Mouse (Mus musculus) spleen, embryonic (tissue): ENCODE measurements around the gene Colgalt1.

Experiments
- CTCF ChIA-PET: fragments of 350-600 bp; sonication (Branson Sonifier 250); formaldehyde crosslinking; loops from one replicate; lab custom pipeline; 2022; lab: Charles Lee

Gene Colgalt1

DNA sequence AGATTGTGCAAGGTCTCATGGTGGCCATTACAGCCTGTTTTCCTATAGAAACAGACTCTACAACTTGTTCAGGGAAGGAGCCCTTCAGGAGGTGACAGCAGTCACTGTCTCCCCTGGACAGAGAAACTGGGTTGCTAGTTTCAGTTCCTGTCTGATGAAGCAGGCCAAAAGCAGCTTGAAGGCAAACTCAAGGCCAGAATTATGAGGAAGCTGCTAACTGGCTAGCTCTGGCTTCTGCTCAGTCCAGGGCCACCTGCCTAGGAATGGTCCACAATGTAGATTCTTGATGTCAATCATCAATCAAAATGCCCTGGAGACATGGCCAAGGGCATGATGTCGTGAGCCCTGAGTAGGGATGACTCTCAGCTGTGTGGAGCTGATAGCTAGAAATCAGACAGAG is 14.3 kb downstream of the Colgalt1 start:
- CTCF ChIA-PET: no interaction called here

DNA sequence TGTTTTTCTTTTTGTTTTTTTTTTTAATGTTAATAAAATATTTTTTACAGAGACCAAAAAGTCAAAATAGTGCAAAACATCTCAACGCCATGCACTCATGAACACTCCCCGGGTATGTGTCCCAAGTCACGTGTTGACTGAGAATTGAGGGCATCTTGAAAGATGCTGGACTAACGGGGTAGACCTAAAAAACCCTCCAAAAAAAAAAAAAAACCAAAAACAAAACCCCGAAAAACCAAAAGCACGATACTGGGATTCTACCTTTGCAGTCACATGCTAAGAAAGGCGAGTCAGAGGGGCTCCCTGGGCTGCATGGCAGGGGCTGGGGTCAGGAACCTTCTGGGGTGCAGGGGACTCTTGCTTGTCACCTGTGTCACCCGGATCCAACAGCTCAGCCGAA is 16.0 kb downstream of the Colgalt1 start:
- CTCF ChIA-PET: interaction anchor here (0.7 kb wide), 3 partner anchors 9 to 282 kb away, joined by 3 to 14 read pairs (median 5); no protein-coding TSS in a partner anchor

GRCm38 (mm10) chr8:71627265-71628099 is 16.7 kb downstream of the Colgalt1 start:
- CTCF ChIA-PET: interaction anchor here (0.7 kb wide), 1 partner anchor 9 kb away, joined by 5 read pairs; no protein-coding TSS in a partner anchor

- CTCF ChIA-PET: interaction anchor here (0.7 to 1.6 kb wide), 6 partner anchors 10 to 82 kb away, joined by 3 to 5 read pairs (median 3); partner anchors contain the start of gene Slc27a1
Measured at GRCm38 (mm10) chr8:71628396-71629095, 17.7 kb downstream of the Colgalt1 start.

GRCm38 (mm10) chr8:71629096-71629697 is 18.4 kb downstream of the Colgalt1 start:
- CTCF ChIA-PET: interaction anchor here (0.6 to 1.6 kb wide), 7 partner anchors 17 to 109 kb away, joined by 3 to 5 read pairs (median 3); partner anchors contain the start of gene Slc27a1

DNA sequence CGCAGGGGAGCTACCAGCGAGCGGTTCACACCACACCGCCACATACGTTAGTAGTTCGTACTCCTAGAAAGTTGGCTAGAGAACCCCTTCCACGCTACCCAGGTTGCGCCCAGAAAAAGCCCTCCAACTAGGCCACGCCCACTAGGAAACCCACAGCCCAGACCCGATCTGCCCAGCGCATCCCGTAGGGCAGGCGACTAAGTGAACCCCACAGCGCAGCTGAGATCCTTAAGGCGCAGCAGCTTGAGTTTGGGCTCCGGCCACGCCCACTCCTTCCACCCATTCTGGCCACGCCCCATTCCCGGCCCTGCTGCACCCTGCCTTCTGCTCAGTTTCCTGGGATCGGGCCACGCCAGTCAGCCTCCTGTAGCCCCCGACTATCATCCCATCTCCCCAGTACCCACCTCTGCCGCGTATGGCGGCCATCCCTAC is 19.0 kb downstream of the Colgalt1 start:
- CTCF ChIA-PET: interaction anchor here (0.6 to 1.6 kb wide), 6 partner anchors 18 to 110 kb away, joined by 3 to 5 read pairs (median 3); partner anchors contain the start of gene Slc27a1

GRCm38 (mm10) chr8:71630761-71631160 is 20.0 kb downstream of the Colgalt1 start:
- CTCF ChIA-PET: interaction anchor here (1.1 kb wide), 1 partner anchor 68 kb away, joined by 3 read pairs; no protein-coding TSS in a partner anchor

DNA sequence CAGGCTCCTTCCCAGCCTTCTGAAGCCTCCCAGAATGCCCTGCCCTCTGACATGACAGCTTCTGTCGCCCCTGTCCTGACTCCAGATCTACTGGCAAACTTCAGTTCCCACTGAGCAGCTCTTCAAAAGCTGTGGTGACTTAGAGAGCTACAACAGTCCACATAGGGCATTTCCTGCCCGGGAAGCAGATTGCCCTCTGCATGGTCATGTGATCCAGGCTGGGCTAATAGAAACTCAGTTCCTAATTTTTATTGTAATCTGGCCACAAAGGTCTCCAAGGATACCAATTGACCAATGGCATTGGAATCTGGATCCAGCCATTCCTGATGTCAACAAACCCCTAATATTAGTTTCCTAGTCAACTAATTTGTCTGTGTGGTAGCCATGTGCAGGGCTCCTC is 21.1 kb downstream of the Colgalt1 start:
- CTCF ChIA-PET: interaction anchor here (1.1 kb wide), 1 partner anchor 69 kb away, joined by 3 read pairs; no protein-coding TSS in a partner anchor

DNA sequence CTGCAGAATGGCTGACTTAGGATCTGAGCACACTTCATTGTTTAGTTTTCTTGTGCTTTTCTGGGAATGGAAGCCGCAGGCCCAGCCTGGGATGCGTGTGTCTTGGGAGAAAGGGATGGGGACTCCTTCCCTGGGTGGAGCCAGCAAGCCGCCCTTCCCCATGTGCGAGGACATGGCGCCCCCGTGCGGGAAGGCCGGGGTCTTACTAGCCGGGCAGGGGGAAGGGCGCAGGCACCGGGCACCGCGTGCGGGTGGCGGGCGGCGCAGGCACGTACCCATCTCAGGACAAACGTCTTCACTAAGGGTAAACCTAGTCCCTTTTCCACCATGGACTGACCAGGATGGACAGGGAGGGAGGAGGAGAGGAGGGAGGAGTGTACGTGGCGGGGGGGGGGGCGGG is 22.4 kb downstream of the Colgalt1 start:
- CTCF ChIA-PET: interaction anchor here (1.3 kb wide), 1 partner anchor 70 kb away, joined by 4 read pairs; no protein-coding TSS in a partner anchor

DNA sequence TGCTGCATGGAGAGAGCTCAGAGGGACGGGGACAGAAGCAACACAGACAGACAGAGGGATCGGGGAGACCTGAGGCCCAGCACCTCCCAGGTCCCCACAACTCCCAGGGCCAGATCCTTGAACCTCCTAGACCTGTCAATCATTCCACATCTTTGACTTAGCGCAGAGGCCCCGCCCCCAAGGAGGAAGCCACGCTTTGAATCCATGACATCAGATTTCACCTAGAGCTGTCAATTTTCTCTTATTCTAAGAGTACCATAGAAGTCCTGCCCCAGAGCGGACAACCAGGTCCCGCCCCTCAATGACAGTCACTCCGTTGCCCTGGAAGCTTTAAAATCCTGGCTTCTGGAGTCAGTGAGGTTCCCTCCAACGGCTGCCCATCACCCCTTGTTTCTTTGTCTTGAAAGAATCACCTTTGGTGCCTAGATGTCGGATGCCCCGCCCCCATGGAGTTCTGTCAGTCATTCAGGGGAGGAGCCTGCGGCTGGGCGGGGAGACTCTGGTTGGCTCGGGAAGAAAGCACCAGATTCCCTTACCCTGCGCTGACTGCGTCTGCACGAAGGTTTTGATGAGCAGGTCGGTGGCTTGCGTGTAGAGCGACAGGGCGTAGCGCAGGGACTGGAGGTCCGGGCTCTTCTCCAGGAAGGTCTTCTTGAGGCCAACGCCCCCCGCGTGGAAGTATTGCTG is 23.3 kb downstream of the Colgalt1 start:
- CTCF ChIA-PET: interaction anchor here (1.3 kb wide), 1 partner anchor 71 kb away, joined by 4 read pairs; no protein-coding TSS in a partner anchor

DNA sequence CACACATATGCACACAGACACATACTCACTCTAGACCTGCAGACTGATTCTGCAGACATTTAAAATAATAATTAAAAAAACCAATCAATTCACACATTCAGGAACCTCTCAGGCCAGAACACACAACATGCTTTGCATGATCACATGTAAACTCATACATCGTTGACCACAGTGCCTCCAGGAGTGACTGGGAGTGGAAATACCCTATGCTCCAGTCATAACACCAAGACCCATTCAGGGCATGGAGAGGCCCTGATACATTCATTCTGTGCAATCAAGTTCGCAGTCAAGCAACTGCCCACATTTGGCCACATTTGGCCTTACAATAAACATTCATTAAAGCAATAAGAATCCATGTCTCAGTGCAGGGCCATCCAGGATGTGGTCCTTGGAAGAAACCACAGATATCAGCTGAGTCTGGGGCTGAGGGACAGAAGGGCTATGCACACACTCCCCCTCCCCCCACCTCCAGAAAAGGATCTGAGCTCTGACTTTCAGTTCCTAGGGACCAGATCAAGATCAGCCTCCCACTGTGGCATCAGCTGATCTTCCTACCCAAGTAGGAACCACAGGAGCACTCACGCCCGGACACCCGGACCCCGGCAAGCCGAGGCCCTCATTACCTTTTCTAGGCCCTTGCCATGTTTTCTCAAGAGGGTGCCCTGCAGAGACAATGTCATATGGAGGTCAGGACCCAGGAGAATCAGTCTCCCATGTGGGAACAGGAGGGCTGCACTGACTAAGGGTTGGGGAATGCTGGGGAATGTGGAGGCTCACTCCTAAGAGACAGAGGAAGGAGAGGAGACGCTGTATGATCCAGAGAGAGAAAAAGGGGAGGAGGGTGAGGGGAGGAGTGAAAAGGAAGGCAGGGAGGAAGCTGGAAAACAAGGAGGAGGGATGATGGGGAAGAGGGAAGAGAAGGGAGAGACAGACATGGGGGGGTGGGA is 26.6 kb downstream of the Colgalt1 start:
- CTCF ChIA-PET: no interaction called here

GRCm38 (mm10) chr8:71638321-71638720 is 27.5 kb downstream of the Colgalt1 start:
- CTCF ChIA-PET: interaction anchor here (0.6 kb wide), 1 partner anchor 38 kb away, joined by 5 read pairs; no protein-coding TSS in a partner anchor

DNA sequence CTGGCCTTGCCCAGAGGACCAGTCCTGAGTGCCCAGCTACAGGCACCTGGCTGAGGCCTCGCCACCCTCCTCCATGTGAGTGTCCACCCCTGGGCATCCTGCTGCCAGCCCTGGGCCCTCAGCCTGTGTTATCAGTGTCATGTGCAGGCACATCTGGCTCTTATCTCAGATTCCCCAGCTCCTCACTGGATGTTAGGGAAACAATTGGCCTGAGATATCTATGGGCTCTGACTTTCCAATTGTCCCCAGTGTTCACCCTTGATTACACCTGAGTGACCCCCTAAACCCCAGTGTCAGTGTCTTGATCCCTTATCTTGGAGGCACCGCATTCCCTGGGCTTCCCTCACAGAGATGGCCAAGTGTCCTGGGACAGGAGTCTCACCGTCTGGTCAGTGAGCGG is 28.5 kb downstream of the Colgalt1 start:
- CTCF ChIA-PET: interaction anchor here (0.6 kb wide), 1 partner anchor 90 kb away, joined by 7 read pairs; no protein-coding TSS in a partner anchor

- CTCF ChIA-PET: no interaction called here
Measured at GRCm38 (mm10) chr8:71645510-71645909, 34.7 kb downstream of the Colgalt1 start.

DNA sequence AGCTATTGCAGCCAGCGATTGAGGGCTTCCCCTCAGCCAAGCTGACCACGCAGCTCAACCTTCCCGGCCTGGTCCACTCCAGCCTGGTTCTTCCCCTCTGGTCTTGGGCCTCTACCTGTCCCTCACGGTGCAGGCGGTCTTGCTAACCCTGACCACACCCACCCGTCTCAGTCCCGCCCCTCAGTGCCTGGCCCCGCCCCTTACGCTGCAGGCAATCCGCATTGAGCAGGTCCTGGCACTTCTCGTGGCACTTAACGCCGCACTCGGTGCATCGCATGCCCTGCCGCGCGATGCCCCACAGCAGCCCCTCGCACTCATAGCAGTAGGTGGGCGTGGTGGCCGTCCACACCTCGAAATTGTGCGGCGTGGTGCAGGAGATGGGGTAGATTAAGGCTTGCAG is 43.8 kb downstream of the Colgalt1 start:
- CTCF ChIA-PET: no interaction called here

DNA sequence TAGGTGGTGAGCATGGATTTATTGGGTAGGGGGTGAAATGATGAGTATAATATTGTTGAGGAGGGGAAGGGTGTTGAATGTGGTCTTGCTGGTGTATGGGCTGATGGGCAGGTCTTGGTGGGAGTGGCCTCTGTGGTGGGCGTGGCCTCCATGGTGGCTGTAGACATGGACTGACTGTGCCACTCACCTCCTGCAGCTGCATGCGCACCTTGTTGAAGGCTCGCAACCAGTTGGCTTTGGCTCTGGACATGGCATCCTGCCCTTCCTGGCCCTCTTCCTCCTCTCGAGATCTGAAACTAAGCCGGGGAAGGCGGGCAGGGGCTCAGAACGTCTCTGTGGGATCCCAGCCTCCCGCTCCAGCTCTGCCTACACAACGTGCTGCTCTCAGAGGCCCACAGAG is 47.0 kb downstream of the Colgalt1 start:
- CTCF ChIA-PET: no interaction called here

DNA sequence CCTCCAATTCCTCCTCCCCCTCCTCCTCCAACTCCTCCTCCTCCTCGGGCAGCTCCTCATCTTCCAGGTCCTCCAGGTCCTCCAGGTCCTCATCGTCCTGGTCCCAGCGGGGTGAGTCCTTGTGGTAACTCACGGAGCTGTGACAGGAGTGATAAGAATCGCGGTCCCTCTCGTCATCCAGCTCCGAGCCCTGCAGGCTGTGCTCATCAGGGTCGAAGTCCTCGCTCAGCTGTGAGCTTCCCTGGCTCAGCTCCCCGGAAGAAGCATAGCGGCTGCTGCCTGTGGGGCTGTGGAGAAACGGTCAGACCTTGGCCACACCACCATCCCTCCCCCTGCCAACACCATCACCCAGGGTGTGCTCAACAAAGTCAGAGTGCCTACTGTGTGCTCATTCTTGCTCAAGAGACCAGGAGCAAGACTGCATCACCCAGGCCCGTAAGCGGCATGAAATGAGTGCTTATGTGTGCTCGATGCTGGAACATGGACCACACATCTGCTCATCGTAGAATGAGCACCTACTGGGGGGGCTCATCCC is 47.8 kb downstream of the Colgalt1 start:
- CTCF ChIA-PET: no interaction called here

GRCm38 (mm10) chr8:71659751-71660150 is 49.0 kb downstream of the Colgalt1 start:
- CTCF ChIA-PET: interaction anchor here (0.6 kb wide), 1 partner anchor 65 kb away, joined by 5 read pairs; no protein-coding TSS in a partner anchor
